Mouse (Mus musculus): ENCODE measurements around the gene Slc38a1.

- TF ChIP-seq POLR2A (IDR thresholded peaks at IDR 0.05; ENCODE audit: control insufficient read depth, extremely low read depth, insufficient read depth, low read length, poor library complexity), result no peak
- TF ChIP-seq CTCF (IDR thresholded peaks at IDR 0.05; ENCODE audit: borderline replicate concordance, control insufficient read depth, extremely low read depth, insufficient read depth, low read length, poor library complexity), result no peak
These were observed 25.2 kb downstream of the Slc38a1 start for GRCm38 (mm10) chr15:96617555-96617954.

Data from thymus, adult 2 months (tissue).